Mouse (Mus musculus) liver, embryonic 14.5 days (tissue): ENCODE measurements at regions not wholly inside any gene's neighbourhood (a gene's known extent, or its start where the extent isn't known, plus 50 kb on each side); places are given as distances from the start of the nearest gene placed in this dataset.

Experiments used
- CTCF ChIP-seq: IDR thresholded peaks from 2 replicates; pipeline ENCODE4 v1.5.1; 2016; ENCODE audit warnings: antibody characterized with exemption, low read depth, control low read depth
- EP300 ChIP-seq: IDR thresholded peaks from 2 replicates; pipeline ENCODE4 v1.6.1; 2016; ENCODE audit warnings: antibody characterized with exemption, low read depth

DNA sequence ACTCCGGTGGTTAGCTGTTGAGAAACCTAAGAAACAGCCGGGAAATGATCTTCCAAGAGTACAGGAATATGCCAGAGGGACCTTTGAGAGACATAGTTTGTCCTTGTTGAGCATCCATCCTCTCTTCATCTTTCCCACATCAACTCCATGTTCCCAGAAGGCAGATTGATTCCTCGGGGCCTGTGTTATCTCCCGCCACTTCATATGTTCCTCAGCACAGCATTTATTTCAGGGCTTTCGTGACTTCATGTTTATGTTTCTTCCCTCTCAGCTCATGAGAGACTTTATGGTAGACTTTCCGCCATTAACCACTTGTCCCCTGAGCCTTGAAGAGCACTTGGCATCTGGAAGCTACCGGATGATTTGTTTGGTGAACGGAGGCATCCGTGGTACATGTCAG, 120.1 kb upstream of the Dkk2 start:
- TF ChIP-seq CTCF (no peak), EP300 (no peak)
